Mouse (Mus musculus): ENCODE measurements around the gene Zfp541. TPM values are rescaled to one million over a fixed set of nuclear protein-coding genes. Genes with fewer than 3 reads are reported as not detected.

Zfp541 gene
- polyA plus RNA-seq, 1 experiment, result not detected

GRCm38 (mm10) chr7:16102686-16103226 is 41.1 kb downstream of the Zfp541 start:
- peaks cover 10% of the 10 kb centered on the region for H3K4me1 ChIP-seq (ENCODE audit: control insufficient read depth, insufficient read depth, insufficient read length, low read length)
- H3K27me3 ChIP-seq (ENCODE audit: control insufficient read depth, insufficient read depth, low read length), result no peaks in the 10 kb centered on the region
- 82% methylated on average over 5 of the region's 5 CpGs for WGBS
- H3K27ac ChIP-seq (ENCODE audit: insufficient read depth, low read depth, low read length), result no peak overlapping the region
- no peak overlapping the region for H3K4me3 ChIP-seq (ENCODE audit: low read depth, low read length)
- no peak for TF ChIP-seq POLR2A (IDR thresholded peaks at IDR 0.05; ENCODE audit: low read depth, low read length)
- TF ChIP-seq CTCF (IDR thresholded peaks at IDR 0.05; ENCODE audit: extremely low read depth, insufficient read length, insufficient replicate concordance, low read depth, low read length), result no peak
- peaks cover 17% of the 10 kb centered on the region for H3K36me3 ChIP-seq (ENCODE audit: control insufficient read depth, insufficient read depth, low read length)

GRCm38 (mm10) chr7:16103760-16104159 is 42.1 kb downstream of the Zfp541 start:
- Histone ChIP-seq H3K27me3 (ENCODE audit: control insufficient read depth, insufficient read depth, low read length) (no peaks in the 10 kb centered on the region), H3K36me3 (ENCODE audit: control insufficient read depth, insufficient read depth, low read length) (peaks cover 23% of the 10 kb centered on the region), H3K27ac (ENCODE audit: insufficient read depth, low read depth, low read length) (no peak overlapping the region), H3K4me3 (ENCODE audit: low read depth, low read length) (no peak overlapping the region), H3K4me1 (ENCODE audit: control insufficient read depth, insufficient read depth, insufficient read length, low read length) (peaks cover 10% of the 10 kb centered on the region)
- WGBS, result 75% methylated on average over 6 of the region's 6 CpGs
- no peak for TF ChIP-seq CTCF (IDR thresholded peaks at IDR 0.05; ENCODE audit: extremely low read depth, insufficient read length, insufficient replicate concordance, low read depth, low read length)
- TF ChIP-seq POLR2A (IDR thresholded peaks at IDR 0.05; ENCODE audit: low read depth, low read length), result no peak

DNA sequence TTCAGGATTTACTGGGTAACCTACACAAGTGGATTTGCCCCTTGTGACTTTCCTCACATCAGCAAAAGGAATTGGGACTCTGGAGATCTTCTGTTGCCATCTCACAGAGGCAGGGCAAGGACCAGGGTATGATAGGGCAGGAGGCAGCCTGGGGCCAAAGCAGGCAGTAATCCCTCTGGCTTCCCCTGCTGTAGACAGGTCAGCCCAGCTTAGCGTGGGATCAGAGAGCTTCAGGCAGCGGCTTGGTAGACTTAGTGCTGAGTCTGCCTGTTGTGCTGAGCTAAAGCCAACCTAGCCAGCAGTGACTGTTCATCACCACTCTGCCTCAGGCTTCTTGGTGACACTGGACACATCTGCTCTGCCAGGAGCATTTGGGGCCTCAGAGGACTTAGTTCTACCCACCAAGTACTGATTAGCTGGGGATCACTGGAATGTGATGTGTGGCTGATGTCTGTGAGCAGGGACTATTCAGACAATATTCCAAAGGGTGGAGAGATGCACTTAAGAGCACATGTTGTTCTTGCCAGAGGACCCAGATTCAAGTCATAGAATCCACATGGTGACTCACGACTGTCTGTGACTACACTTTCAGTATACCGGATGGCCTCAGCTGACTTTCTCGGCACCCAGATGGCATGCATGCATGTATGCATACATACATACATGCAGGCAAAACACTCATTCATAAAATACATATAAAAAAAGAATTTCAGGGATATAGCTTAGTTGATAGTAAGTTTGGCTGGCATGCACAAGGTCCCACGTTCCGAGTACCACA is 43.2 kb downstream of the Zfp541 start:
- no peak overlapping the region for H3K27ac ChIP-seq (ENCODE audit: insufficient read depth, low read depth, low read length)
- no peak overlapping the region for H3K4me3 ChIP-seq (ENCODE audit: low read depth, low read length)
- peaks cover 33% of the 10 kb centered on the region for H3K36me3 ChIP-seq (ENCODE audit: control insufficient read depth, insufficient read depth, low read length)
- WGBS, result 87% methylated on average over 7 of the region's 7 CpGs
- H3K27me3 ChIP-seq (ENCODE audit: control insufficient read depth, insufficient read depth, low read length), result no peaks in the 10 kb centered on the region
- H3K4me1 ChIP-seq (ENCODE audit: control insufficient read depth, insufficient read depth, insufficient read length, low read length), result peaks cover 4% of the 10 kb centered on the region
- TF ChIP-seq POLR2A (IDR thresholded peaks at IDR 0.05; ENCODE audit: low read depth, low read length) (no peak), CTCF (IDR thresholded peaks at IDR 0.05; ENCODE audit: extremely low read depth, insufficient read length, insufficient replicate concordance, low read depth, low read length) (no peak)

- no peaks in the 10 kb centered on the region for H3K27me3 ChIP-seq (ENCODE audit: control insufficient read depth, insufficient read depth, low read length)
- H3K36me3 ChIP-seq (ENCODE audit: control insufficient read depth, insufficient read depth, low read length), result peaks cover 62% of the 10 kb centered on the region
- no peak overlapping the region for H3K4me3 ChIP-seq (ENCODE audit: low read depth, low read length)
- H3K4me1 ChIP-seq (ENCODE audit: control insufficient read depth, insufficient read depth, insufficient read length, low read length), result no peaks in the 10 kb centered on the region
- TF ChIP-seq POLR2A (IDR thresholded peaks at IDR 0.05; ENCODE audit: low read depth, low read length), result no peak
- no peak for TF ChIP-seq CTCF (IDR thresholded peaks at IDR 0.05; ENCODE audit: extremely low read depth, insufficient read length, insufficient replicate concordance, low read depth, low read length)
- 94% methylated on average over 9 of the region's 9 CpGs for WGBS
- H3K27ac ChIP-seq (ENCODE audit: insufficient read depth, low read depth, low read length), result no peak overlapping the region
These were observed 47.4 kb downstream of the Zfp541 start for GRCm38 (mm10) chr7:16108886-16109542.

- Histone ChIP-seq H3K27me3 (ENCODE audit: control insufficient read depth, insufficient read depth, low read length) (no peaks in the 10 kb centered on the region), H3K36me3 (ENCODE audit: control insufficient read depth, insufficient read depth, low read length) (peaks cover 73% of the 10 kb centered on the region), H3K4me1 (ENCODE audit: control insufficient read depth, insufficient read depth, insufficient read length, low read length) (no peaks in the 10 kb centered on the region), H3K4me3 (ENCODE audit: low read depth, low read length) (no peak overlapping the region), H3K27ac (ENCODE audit: insufficient read depth, low read depth, low read length) (no peak overlapping the region)
- 93% methylated on average over 8 of the region's 8 CpGs for WGBS
- no peak for TF ChIP-seq CTCF (IDR thresholded peaks at IDR 0.05; ENCODE audit: extremely low read depth, insufficient read length, insufficient replicate concordance, low read depth, low read length)
- no peak for TF ChIP-seq POLR2A (IDR thresholded peaks at IDR 0.05; ENCODE audit: low read depth, low read length)
These were observed 48.5 kb downstream of the Zfp541 start for GRCm38 (mm10) chr7:16110158-16110557.

GRCm38 (mm10) chr7:16111284-16112090 is 49.9 kb downstream of the Zfp541 start:
- H3K36me3 ChIP-seq (ENCODE audit: control insufficient read depth, insufficient read depth, low read length), result peaks cover 86% of the 10 kb centered on the region
- 88% methylated on average over 7 of the region's 7 CpGs for WGBS

More at GRCm38 (mm10) chr7:16111284-16112090, 49.9 kb downstream of the Zfp541 start:
- Histone ChIP-seq H3K27ac (ENCODE audit: insufficient read depth, low read depth, low read length) (no peak overlapping the region), H3K4me1 (ENCODE audit: control insufficient read depth, insufficient read depth, insufficient read length, low read length) (no peaks in the 10 kb centered on the region), H3K4me3 (ENCODE audit: low read depth, low read length) (no peak overlapping the region), H3K27me3 (ENCODE audit: control insufficient read depth, insufficient read depth, low read length) (no peaks in the 10 kb centered on the region)
- TF ChIP-seq POLR2A (IDR thresholded peaks at IDR 0.05; ENCODE audit: low read depth, low read length) (no peak), CTCF (IDR thresholded peaks at IDR 0.05; ENCODE audit: extremely low read depth, insufficient read length, insufficient replicate concordance, low read depth, low read length) (no peak)

All from small intestine, adult 2 months (tissue).